Mouse (Mus musculus) limb, embryonic 12.5 days (tissue): ENCODE data around the gene Zfp580. TPM values are rescaled to one million over a fixed set of nuclear protein-coding genes. Genes with fewer than 3 reads are reported as not detected.
A peak's percentile ranks its signal among the peaks of the same experiment; 100 is the strongest.

Experiments used
- ATAC-seq: fragments of 200-750 bp; cut with Nextera tagmentation; 2 replicates; pipeline ENCODE4 v1.8.0; 2017; ENCODE audit warnings: low read depth, moderate TSS enrichment; ENCODE audit not compliant: insufficient number of reproducible peaks, insufficient read depth, low FRiP score, low TSS enrichment
- H3K27ac ChIP-seq: fragments of 300-500 bp; sonication (generic); 2 replicates; pipeline ENCODE4 v1.5.1; 2016; ENCODE audit warnings: mild to moderate bottlenecking, moderate library complexity
- H3K27me3 ChIP-seq: fragments of 300-500 bp; sonication (generic); 2 replicates; pipeline ENCODE4 v1.6.1; 2016; ENCODE audit warnings: mild to moderate bottlenecking, moderate library complexity
- H3K36me3 ChIP-seq: fragments of 300-500 bp; sonication (generic); 2 replicates; pipeline ENCODE4 v1.6.1; 2016; ENCODE audit warnings: mild to moderate bottlenecking, moderate library complexity
- H3K4me1 ChIP-seq: fragments of 300-500 bp; sonication (generic); replicated peaks from 2 replicates; pipeline ENCODE4 v1.6.1; 2016
- H3K4me2 ChIP-seq: fragments of 300-500 bp; sonication (generic); 2 replicates; pipeline ENCODE4 v1.6.1; 2016; ENCODE audit warnings: mild to moderate bottlenecking, moderate library complexity
- H3K4me3 ChIP-seq: fragments of 300-500 bp; sonication (generic); replicated peaks from 2 replicates; pipeline ENCODE4 v1.5.1; 2016; ENCODE audit warnings: mild to moderate bottlenecking
- H3K9ac ChIP-seq: fragments of 300-500 bp; sonication (generic); replicated peaks from 2 replicates; pipeline ENCODE4 v1.6.1; 2016; ENCODE audit warnings: mild to moderate bottlenecking, moderate library complexity
- H3K9me3 ChIP-seq: fragments of 300-500 bp; sonication (generic); 2 replicates; pipeline ENCODE4 v1.6.1; 2016; ENCODE audit warnings: mild to moderate bottlenecking, moderate library complexity
- whole genome bisulfite sequencing: fragments of 180-500 bp; shearing (Covaris S2); methylation state at CpG from one replicate; pipeline ENCODE4 v1.1.7; 2016; 5-methylcytosine and 5-hydroxymethylcytosine counted together
- polyA plus RNA-seq: library from polyadenylated mRNA; unstranded; fragments of >200 nt; fragmentation: Nextera tagmentation; extraction: Ambion mirVana; gene quantifications from 2 replicates; pipeline ENCODE4 v1.2.1, GENCODE M21; 2016

Zfp580 gene
- polyA plus RNA-seq, 1 experiment from 2014 or later, result 29.3 TPM

DNA sequence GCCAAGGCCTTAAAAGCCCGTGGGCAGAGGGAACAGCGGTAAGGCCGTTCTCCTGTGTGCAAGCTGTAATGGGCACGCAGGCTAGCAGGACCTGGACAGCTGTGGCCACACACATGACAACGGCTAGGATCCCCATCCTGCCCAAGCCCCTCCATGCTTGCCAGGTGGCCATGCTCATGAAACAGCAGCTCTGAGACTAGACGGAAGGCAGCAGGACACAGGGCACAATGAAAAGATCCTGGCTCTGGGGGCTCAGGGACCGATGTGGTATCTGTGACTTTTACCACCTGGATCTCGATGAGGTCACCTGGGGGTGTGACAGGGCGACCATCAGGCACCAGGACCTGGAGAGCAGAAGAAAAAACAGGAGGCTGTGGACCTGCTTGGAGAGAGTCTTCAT is 15.2 kb upstream of the Zfp580 start:
- WGBS, result 92% methylated on average over 9 of the region's 9 CpGs
- H3K9me3 ChIP-seq, result peaks cover 48% of the 10 kb centered on the region
- no peak overlapping the region for H3K4me3 ChIP-seq

DNA sequence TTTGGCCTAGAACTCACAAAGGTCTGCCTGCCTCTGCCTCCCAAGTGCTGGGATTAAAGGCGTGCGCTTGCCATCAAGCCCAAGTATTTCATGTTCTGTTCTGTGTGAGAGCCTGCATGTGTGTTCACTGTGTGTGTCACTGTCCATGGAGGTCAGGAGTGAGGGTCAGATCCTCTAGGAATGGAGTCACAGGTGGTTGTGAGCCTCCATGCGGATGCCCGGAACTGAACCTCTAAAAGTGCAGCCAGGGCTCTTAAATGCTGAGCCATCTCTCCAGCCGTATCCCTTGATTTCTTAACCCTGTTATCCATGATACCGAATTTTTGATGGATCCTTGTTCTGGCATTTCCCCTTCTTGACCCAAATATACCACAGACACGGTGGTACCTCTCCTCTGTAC is 14.3 kb upstream of the Zfp580 start:
- WGBS, result 91% methylated on average over 7 of the region's 7 CpGs
- Histone ChIP-seq H3K9ac (no peak overlapping the region), H3K27me3 (no peaks in the 10 kb centered on the region), H3K4me3 (no peak overlapping the region), H3K4me2 (no peak overlapping the region), H3K36me3 (peaks cover 58% of the 10 kb centered on the region), H3K9me3 (peaks cover 39% of the 10 kb centered on the region), H3K27ac (no peak overlapping the region), H3K4me1 (peaks cover 5% of the 10 kb centered on the region; the same call in 1 of the 2 replicates)
- no peak for ATAC-seq

More for the DNA sequence above, 15.2 kb upstream of the Zfp580 start:
- ATAC-seq, result no peak
- Histone ChIP-seq H3K27ac (no peak overlapping the region), H3K9ac (no peak overlapping the region), H3K36me3 (peaks cover 61% of the 10 kb centered on the region), H3K4me2 (no peak overlapping the region), H3K4me1 (peaks cover 5% of the 10 kb centered on the region; the same call in 1 of the 2 replicates), H3K27me3 (no peaks in the 10 kb centered on the region)

DNA sequence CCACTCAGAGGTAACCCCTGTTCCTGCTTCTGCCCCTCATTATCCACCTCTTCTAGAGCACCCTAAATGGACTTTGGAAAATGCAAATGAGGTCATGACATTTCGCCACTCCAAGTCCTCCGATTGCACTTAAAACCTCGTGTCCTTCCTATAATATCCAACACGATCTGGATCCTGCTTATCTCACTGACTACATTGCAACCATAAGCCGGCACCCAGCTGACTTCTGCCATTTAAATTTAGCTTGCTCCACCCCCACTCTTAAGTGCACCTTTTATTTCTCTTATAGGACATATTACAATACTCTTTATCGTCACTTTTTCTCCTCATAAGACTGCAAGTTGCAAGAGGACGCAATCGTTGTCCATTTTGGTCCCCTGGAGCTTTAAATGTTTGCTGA is 13.9 kb upstream of the Zfp580 start:
- peaks cover 53% of the 10 kb centered on the region for H3K36me3 ChIP-seq
- H3K4me3 ChIP-seq, result peak overlapping the region; percentile 62
- H3K4me1 ChIP-seq, result peaks cover 5% of the 10 kb centered on the region; the same call in 1 of the 2 replicates
- peaks cover 34% of the 10 kb centered on the region; the same call in 1 of the 2 replicates for H3K9me3 ChIP-seq
- H3K9ac ChIP-seq, result no peak overlapping the region
- H3K27me3 ChIP-seq, result no peaks in the 10 kb centered on the region
- H3K27ac ChIP-seq, result peak overlapping the region; percentile 95; the same call in 1 of the 2 replicates
- peak overlapping the region; percentile 55 for H3K4me2 ChIP-seq
- WGBS, result 93% methylated on average over 8 of the region's 8 CpGs
- no peak for ATAC-seq

DNA sequence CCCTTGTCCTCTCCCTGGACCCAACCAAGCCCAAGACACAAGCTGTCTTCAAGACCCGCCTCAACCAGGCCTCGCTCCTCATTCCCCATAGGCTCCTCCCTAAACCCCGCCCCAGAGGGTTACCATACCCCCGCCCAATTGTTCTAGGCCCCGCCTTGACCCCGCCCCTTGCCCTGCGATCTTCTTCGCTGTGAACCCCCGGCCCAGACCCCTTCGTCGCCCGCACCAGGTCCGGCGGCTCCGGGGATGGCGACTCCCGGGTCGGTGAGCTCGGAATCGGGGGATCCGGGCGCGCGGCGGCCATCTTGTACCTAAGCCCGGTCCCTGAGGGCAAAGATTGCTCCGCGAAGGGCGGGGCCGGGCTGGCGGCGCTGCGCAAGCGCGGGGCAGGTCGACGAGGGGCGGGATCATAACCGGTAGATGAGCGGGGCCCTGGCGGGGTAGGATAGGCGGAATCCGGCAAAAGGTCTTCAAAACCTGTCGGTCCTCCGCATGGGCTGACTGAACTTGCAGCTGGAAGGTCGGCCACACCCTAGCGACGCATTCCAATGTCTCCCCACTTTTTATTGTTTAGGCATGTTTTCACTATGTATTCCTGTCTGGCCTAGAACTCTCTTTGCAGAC is 13.1 kb upstream of the Zfp580 start, which contains the start of gene Zfp784:
Gene Zfp784, minus strand, starts transcription at position 338 of the 624 bp plus-strand sequence.
- H3K4me1 ChIP-seq, result peaks cover 5% of the 10 kb centered on the region; the same call in 1 of the 2 replicates
- peaks cover 46% of the 10 kb centered on the region for H3K36me3 ChIP-seq

DNA sequence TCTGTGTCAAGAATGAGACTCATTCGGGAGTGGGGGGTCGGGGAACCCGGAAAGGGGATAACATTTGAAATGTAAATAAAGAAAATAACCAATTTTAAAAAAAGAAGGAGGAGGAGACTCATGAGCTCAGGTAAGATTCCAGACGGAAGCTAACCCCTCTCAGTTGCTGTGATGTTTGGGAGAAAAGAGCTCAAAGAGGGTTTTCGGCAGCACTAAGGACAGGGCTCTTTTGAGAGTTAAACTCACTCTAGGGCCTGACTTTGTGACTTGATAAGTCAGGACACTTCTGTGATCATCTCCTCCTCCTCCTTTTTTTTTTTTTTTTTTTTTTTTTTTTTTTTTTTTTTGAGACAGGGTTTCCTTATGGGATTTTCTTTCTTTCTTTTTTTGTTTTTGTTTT is 12.4 kb upstream of the Zfp580 start:
- peak overlapping the region; percentile 62 for H3K4me3 ChIP-seq
- no peaks in the 10 kb centered on the region for H3K27me3 ChIP-seq
- ATAC-seq, result no peak
- peaks cover 5% of the 10 kb centered on the region; the same call in 1 of the 2 replicates for H3K4me1 ChIP-seq
- 46% methylated on average over 5 of the region's 5 CpGs for WGBS
- peak overlapping the region; percentile 95 for H3K27ac ChIP-seq
- peak overlapping the region; percentile 76 for H3K9ac ChIP-seq
- peaks cover 23% of the 10 kb centered on the region; the same call in 1 of the 2 replicates for H3K9me3 ChIP-seq
- peak overlapping the region; percentile 55 for H3K4me2 ChIP-seq
- peaks cover 38% of the 10 kb centered on the region for H3K36me3 ChIP-seq

More for the DNA sequence above, 13.1 kb upstream of the Zfp580 start, which contains the start of gene Zfp784:
- peak within 1 kb of the TSS; percentile 76 for H3K9ac ChIP-seq
- H3K4me3 ChIP-seq, result peak within 1 kb of the TSS; percentile 62
- H3K27ac ChIP-seq, result peak within 1 kb of the TSS; percentile 95
- no peaks in the 10 kb centered on the region for H3K27me3 ChIP-seq
- peak within 1 kb of the TSS; percentile 55 for H3K4me2 ChIP-seq
- H3K9me3 ChIP-seq, result peaks cover 30% of the 10 kb centered on the region; the same call in 1 of the 2 replicates
- under 1% methylated on average over 48 of the region's 48 CpGs for WGBS
- ATAC-seq, result peak; percentile 92

DNA sequence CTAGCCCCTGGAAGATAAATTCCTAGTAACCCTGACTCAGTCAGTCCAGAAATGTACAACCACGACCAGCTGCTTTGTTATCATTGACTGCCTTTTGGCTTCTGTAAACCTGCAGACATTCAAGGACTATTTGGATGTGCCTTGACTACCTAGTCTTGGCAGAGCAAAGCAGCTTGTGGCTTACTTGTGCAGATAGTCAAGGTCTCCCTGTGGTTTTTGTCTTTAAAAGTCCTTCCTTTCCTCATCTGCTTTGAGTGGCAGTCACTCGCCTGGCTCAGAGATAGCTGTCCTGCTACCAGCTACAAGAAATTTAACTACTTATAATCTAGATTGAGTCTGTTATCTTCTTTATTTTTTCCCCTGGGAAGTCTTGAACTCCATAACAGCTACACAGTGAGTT is 6.4 kb upstream of the Zfp580 start:
- H3K4me1 ChIP-seq, result no peaks in the 10 kb centered on the region
- H3K27me3 ChIP-seq, result no peaks in the 10 kb centered on the region
- 76% methylated on average over 2 of the region's 2 CpGs for WGBS
- H3K36me3 ChIP-seq, result peaks cover 11% of the 10 kb centered on the region; the same call in 1 of the 2 replicates
- H3K4me2 ChIP-seq, result no peak overlapping the region
- no peak for ATAC-seq
- no peaks in the 10 kb centered on the region for H3K9me3 ChIP-seq
- no peak overlapping the region for H3K27ac ChIP-seq
- H3K4me3 ChIP-seq, result no peak overlapping the region
- H3K9ac ChIP-seq, result no peak overlapping the region

DNA sequence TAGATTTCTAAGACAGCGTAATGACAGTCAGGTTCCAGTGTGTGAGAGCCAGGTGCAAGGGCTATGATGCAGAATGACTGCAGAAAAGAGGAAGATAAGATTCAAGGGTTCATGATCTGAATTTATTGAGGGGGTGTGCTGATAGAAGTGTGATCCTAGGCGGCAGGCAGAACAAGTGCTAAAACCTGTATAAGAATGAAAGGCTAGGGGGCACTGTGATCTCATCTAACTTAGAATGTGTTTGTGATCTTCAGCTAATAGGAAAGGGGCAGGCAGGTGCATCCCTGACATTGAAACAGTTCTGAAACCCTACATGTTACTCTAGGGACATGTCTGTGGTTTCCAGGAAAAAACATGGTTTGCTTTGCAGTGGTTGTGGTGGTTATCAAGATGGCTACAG is 5.2 kb upstream of the Zfp580 start:
- WGBS, result 67% methylated on average over 2 of the region's 2 CpGs
- Histone ChIP-seq H3K27ac (no peak overlapping the region), H3K9ac (no peak overlapping the region), H3K27me3 (no peaks in the 10 kb centered on the region; the same call in 1 of the 2 replicates), H3K9me3 (no peaks in the 10 kb centered on the region), H3K4me1 (peaks cover 9% of the 10 kb centered on the region; the same call in 1 of the 2 replicates), H3K36me3 (peaks cover 6% of the 10 kb centered on the region; the same call in 1 of the 2 replicates), H3K4me2 (no peak overlapping the region), H3K4me3 (no peak overlapping the region)
- ATAC-seq, result no peak

DNA sequence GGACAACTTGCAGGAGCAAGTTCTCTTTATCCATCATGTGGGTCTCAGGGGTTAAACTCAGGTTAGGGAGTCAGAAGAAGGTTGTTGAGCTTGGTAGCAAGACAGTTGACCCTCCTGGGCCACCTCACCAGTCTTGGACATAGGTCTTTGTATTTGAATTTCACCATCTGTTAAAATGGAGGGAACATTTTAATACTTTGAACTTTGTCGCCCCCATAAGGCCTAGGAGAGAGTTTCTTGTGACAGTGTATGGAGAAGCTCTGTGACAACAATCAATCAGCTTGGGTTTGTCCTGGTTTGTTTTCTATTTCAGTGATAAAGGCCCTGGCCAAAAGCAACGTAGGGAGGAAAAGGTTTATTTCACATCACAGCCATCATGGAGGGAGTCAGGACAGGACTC is 4.0 kb upstream of the Zfp580 start:
- WGBS, result 34% methylated on average over 2 of the region's 2 CpGs
- Histone ChIP-seq H3K27me3 (peaks cover 7% of the 10 kb centered on the region), H3K9ac (no peak overlapping the region), H3K27ac (no peak overlapping the region), H3K4me2 (no peak overlapping the region), H3K9me3 (no peaks in the 10 kb centered on the region), H3K4me1 (peaks cover 14% of the 10 kb centered on the region), H3K36me3 (no peaks in the 10 kb centered on the region), H3K4me3 (no peak overlapping the region)
- no peak for ATAC-seq

DNA sequence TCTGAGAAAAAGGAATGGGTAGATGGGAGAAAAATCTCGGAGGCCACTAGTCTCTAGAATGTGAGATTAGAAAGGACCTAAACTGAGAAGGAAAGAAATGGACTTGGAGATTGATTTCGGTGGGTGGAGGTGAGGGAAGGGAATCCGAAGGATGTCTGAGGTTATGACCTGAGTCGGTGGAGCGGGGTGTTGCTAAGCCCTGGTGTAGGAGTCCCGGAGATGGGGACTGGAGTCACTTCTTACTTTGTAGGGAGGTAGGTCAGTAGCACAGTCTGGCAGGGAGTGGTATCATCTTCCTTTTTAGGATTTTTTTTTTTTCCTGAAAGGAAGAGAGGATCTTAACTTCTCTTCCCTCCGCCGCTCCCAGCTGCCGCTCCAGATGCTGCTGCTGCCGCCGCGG is 1.1 kb downstream of the Zfp580 start:
- Histone ChIP-seq H3K4me3 (peak overlapping the region; percentile 80), H3K4me1 (peaks cover 43% of the 10 kb centered on the region), H3K27me3 (peaks cover 58% of the 10 kb centered on the region), H3K27ac (no peak overlapping the region), H3K4me2 (peak overlapping the region; percentile 89), H3K36me3 (0 out of 2 replicates have a peak, but pooled peaks cover 3% of the 10 kb centered on the region), H3K9me3 (0 out of 2 replicates have a peak, but pooled peaks cover 3% of the 10 kb centered on the region), H3K9ac (peak overlapping the region; percentile 93)
- 3% methylated on average over 12 of the region's 12 CpGs for WGBS
- ATAC-seq, result no peak

DNA sequence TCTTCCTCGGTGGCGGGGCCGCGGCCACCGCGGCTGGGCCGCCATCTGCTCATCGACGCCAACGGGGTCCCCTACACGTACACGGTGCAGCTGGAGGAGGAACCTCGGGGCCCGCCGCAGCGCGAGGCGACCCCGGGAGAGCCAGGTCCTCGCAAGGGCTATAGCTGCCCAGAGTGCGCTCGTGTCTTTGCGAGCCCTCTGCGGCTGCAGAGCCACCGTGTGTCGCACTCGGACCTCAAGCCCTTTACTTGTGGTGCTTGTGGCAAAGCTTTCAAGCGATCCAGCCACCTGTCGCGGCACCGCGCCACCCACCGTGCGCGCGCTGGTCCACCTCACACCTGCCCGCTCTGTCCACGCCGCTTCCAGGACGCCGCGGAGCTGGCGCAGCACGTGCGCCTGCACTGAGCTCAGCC is 1.6 kb downstream of the Zfp580 start:
- WGBS, result 2% methylated on average over 45 of the region's 45 CpGs
- ATAC-seq, result no peak; the same call in 1 of the 2 replicates
- Histone ChIP-seq H3K9me3 (0 out of 2 replicates have a peak, but pooled peaks cover 3% of the 10 kb centered on the region), H3K27me3 (peaks cover 63% of the 10 kb centered on the region), H3K4me1 (peaks cover 48% of the 10 kb centered on the region), H3K4me3 (peak overlapping the region; percentile 80), H3K9ac (peak overlapping the region; percentile 93), H3K4me2 (peak overlapping the region; percentile 89), H3K36me3 (0 out of 2 replicates have a peak, but pooled peaks cover 3% of the 10 kb centered on the region), H3K27ac (no peak overlapping the region)

- H3K4me1 ChIP-seq, result peaks cover 50% of the 10 kb centered on the region
Observed at GRCm38 (mm10) chr7:5053456-5054179, 2.3 kb downstream of the Zfp580 start.

More at GRCm38 (mm10) chr7:5053456-5054179, 2.3 kb downstream of the Zfp580 start:
- H3K27me3 ChIP-seq, result peaks cover 70% of the 10 kb centered on the region
- no peak overlapping the region for H3K27ac ChIP-seq
- ATAC-seq, result no peak
- H3K36me3 ChIP-seq, result 0 out of 2 replicates have a peak, but pooled peaks cover 3% of the 10 kb centered on the region
- 9% methylated on average over 32 of the region's 32 CpGs for WGBS
- H3K9me3 ChIP-seq, result 0 out of 2 replicates have a peak, but pooled peaks cover 3% of the 10 kb centered on the region
- peak overlapping the region; percentile 93 for H3K9ac ChIP-seq
- H3K4me3 ChIP-seq, result peak overlapping the region; percentile 80
- H3K4me2 ChIP-seq, result peak overlapping the region; percentile 89
